Mouse (Mus musculus): ENCODE measurements around the gene Lsm3. TPM values are rescaled to one million over a fixed set of nuclear protein-coding genes. Genes with fewer than 3 reads are reported as not detected.
A peak's percentile ranks its signal among the peaks of the same experiment; 100 is the strongest.

The Lsm3 gene
- total RNA-seq, 2 experiments from 2014 or later = 35.0 to 41.3 TPM

- intact Hi-C loops (cut with DNase I) = no loop called here
- no peak for DNase-seq (ENCODE audit: low spot score in 2 of 2)
Observed at GRCm38 (mm10) chr6:91543056-91543455, 27.3 kb downstream of the Lsm3 start.

GRCm38 (mm10) chr6:91546241-91546884 is 30.6 kb downstream of the Lsm3 start:
- no peak for DNase-seq (ENCODE audit: low spot score in 2 of 2)
- intact Hi-C loops (cut with DNase I) = no loop called here

GRCm38 (mm10) chr6:91547313-91547712 is 31.6 kb downstream of the Lsm3 start:
- no peak for DNase-seq (ENCODE audit: low spot score in 2 of 2)
- intact Hi-C loops (cut with DNase I) = no loop called here

- no peak for DNase-seq (ENCODE audit: low spot score in 2 of 2)
- intact Hi-C loops (cut with DNase I) = no loop called here
Observed at GRCm38 (mm10) chr6:91549621-91550020, 33.9 kb downstream of the Lsm3 start.

- peak in 1 of 2 experiments; percentile 11 for DNase-seq (ENCODE audit: low spot score in 2 of 2)
- intact Hi-C loops (cut with DNase I) = no loop called here
Observed at GRCm38 (mm10) chr6:91551671-91552070, 35.9 kb downstream of the Lsm3 start.

GRCm38 (mm10) chr6:91552693-91553092 is 37.0 kb downstream of the Lsm3 start:
- DNase-seq (ENCODE audit: low spot score in 2 of 2) = no peak
- intact Hi-C loops (cut with DNase I) = no loop called here

- intact Hi-C loops (cut with DNase I) = no loop called here
- DNase-seq (ENCODE audit: low spot score in 2 of 2) = no peak
Observed at GRCm38 (mm10) chr6:91558565-91558964, 42.8 kb downstream of the Lsm3 start.

- peak; percentile 50 to 52 for DNase-seq (ENCODE audit: low spot score in 2 of 2)
- intact Hi-C loops (cut with DNase I) = no loop called here
Observed at GRCm38 (mm10) chr6:91559371-91559770, 43.6 kb downstream of the Lsm3 start.

- DNase-seq (ENCODE audit: low spot score in 2 of 2) = no peak
- intact Hi-C loops (cut with DNase I) = loop anchor here (10.0 kb wide), 1 partner anchor 295 kb away; no protein-coding TSS in a partner anchor
Observed at GRCm38 (mm10) chr6:91560186-91560585, 44.5 kb downstream of the Lsm3 start.

- no peak for DNase-seq (ENCODE audit: low spot score in 2 of 2)
- intact Hi-C loops (cut with DNase I) = loop anchor here (10.0 kb wide), 1 partner anchor 292 kb away; no protein-coding TSS in a partner anchor
Observed at GRCm38 (mm10) chr6:91563031-91563430, 47.3 kb downstream of the Lsm3 start.

GRCm38 (mm10) chr6:91566407-91566806 is 50.7 kb downstream of the Lsm3 start:
- intact Hi-C loops (cut with DNase I) = loop anchor here (10.0 kb wide), 1 partner anchor 288 kb away; no protein-coding TSS in a partner anchor
- no peak for DNase-seq (ENCODE audit: low spot score in 2 of 2)

Other genes with a start within 250 kb of the Lsm3 start
- 10 to 100 TPM; 14.2 to 16.0 TPM for gene Wnt7a, start 104.6 kb upstream of the Lsm3 start, total RNA-seq (2021)
- 10 to 100 TPM; 19.8 to 21.1 TPM for gene Chchd4, start 42.4 kb upstream of the Lsm3 start, total RNA-seq (2021)
- gene Tmem43, start 42.2 kb upstream of the Lsm3 start, total RNA-seq (2021) = 10 to 100 TPM; 24.9 to 29.6 TPM
- gene Xpc, start within 50 bp of the Lsm3 start, total RNA-seq (2021) = 10 to 100 TPM; 13.2 to 14.9 TPM
- 100 to 1,000 TPM; 120 to 170 TPM for gene Slc6a6, start 168.1 kb downstream of the Lsm3 start, total RNA-seq (2021)

Measured in left cerebral cortex, postnatal 36 days (tissue).